Mouse (Mus musculus): ENCODE measurements around the gene Gm20422. TPM values are rescaled to one million over a fixed set of nuclear protein-coding genes. Genes with fewer than 3 reads are reported as not detected.

The Gm20422 gene
- polyA plus RNA-seq, 1 experiment = 0.80 TPM

DNA sequence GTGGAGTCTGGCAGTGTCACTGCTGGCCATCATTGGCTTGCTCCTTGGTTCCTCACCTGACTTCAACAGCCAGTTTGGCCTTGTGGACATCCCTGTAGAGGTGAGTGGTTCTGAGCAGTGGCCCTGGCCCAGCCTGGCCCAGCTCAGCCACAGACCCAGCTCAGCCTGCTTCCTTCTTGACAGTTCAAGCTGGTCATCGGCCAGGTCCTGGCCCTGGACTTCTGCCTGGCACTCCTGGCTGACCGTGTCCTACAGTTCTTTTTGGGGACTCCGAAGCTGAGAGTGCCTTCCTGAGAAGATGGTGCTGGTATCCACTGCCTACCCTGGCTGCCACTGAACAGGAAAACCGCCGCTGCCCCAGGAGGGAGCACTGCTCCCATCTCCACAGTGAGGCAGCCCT, 32.5 kb upstream of the Gm20422 start:
- WGBS = 95% methylated on average over 5 of the region's 5 CpGs
- no peak overlapping the region for H3K4me3 ChIP-seq (replicated peaks; ENCODE audit: extremely low read depth, low read depth, low read length)
- H3K4me1 ChIP-seq (ENCODE audit: control insufficient read depth, insufficient read depth, low read length) = peaks cover 7% of the 10 kb centered on the region
- TF ChIP-seq CTCF (IDR thresholded peaks at IDR 0.05; ENCODE audit: insufficient read depth, low read length) = no peak
- TF ChIP-seq POLR2A (IDR thresholded peaks at IDR 0.05; ENCODE audit: borderline replicate concordance, extremely low read depth, low read depth, low read length) = no peak
- no peak for DNase-seq

DNA sequence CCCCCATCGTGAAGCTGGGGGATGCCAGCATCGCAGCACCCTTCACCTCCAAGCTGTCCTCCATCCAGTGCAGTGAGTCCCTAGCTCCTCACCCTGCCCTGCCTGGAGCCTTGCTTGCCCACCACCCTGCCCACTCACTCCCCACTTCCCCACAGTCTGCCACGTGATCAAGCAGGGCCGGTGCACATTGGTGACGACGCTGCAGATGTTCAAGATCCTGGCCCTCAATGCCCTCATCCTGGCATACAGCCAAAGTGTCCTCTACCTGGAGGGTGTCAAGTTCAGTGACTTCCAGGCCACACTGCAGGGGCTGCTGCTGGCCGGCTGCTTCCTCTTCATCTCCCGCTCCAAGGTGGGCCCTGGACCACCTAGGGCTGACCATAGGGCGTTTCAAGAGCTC, 30.8 kb upstream of the Gm20422 start:
- Histone ChIP-seq H3K4me1 (ENCODE audit: control insufficient read depth, insufficient read depth, low read length) (peaks cover 7% of the 10 kb centered on the region), H3K4me3 (replicated peaks; ENCODE audit: extremely low read depth, low read depth, low read length) (no peak overlapping the region)
- 86% methylated on average over 9 of the region's 9 CpGs for WGBS
- no peak for DNase-seq
- no peak for TF ChIP-seq POLR2A (IDR thresholded peaks at IDR 0.05; ENCODE audit: borderline replicate concordance, extremely low read depth, low read depth, low read length)
- no peak for TF ChIP-seq CTCF (IDR thresholded peaks at IDR 0.05; ENCODE audit: insufficient read depth, low read length)

DNA sequence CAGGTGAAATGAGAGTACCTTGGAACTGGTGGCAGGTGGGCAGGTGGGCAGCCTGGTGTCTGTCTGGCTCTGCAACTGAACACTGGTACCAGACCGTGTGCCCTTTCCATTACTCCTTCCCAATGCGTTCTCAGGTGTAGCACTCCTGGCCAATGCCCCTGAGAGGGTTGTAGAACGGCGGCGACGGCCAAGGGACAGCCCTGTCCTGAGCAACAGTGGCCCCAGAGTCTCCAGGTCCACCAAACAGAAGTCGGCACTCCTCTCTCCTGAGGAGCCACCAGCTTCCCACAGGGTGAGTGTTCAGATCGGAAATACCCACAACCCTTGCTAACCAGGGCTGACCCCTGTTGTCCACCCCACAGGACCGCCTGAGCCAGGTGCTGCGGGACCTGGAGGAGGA, 30.4 kb upstream of the Gm20422 start:
- 96% methylated on average over 10 of the region's 10 CpGs for WGBS
- Histone ChIP-seq H3K4me3 (replicated peaks; ENCODE audit: extremely low read depth, low read depth, low read length) (no peak overlapping the region), H3K4me1 (ENCODE audit: control insufficient read depth, insufficient read depth, low read length) (peaks cover 7% of the 10 kb centered on the region)
- TF ChIP-seq POLR2A (IDR thresholded peaks at IDR 0.05; ENCODE audit: borderline replicate concordance, extremely low read depth, low read depth, low read length) = no peak
- TF ChIP-seq CTCF (IDR thresholded peaks at IDR 0.05; ENCODE audit: insufficient read depth, low read length) = no peak
- no peak for DNase-seq

DNA sequence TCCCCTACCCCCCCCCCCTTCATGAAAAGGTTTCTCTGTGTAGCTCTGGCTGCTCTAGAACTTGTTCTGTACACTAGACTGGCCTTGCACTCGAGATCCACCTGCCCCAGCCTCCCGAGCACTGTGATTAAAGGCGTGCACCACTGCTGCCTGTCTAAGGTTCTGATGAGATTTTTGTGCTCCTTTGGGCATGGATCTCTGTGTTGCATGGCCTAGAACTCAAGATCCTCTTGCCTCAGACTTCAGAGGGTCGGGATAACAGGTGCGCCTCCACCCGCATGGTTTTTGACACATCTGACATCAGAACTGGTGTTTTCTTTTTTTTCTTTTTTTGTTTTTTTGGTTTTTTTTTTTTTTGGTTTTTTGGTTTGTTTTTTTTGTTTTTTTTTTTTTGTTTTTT, 29.9 kb upstream of the Gm20422 start:
- peaks cover 7% of the 10 kb centered on the region for H3K4me1 ChIP-seq (ENCODE audit: control insufficient read depth, insufficient read depth, low read length)
- WGBS = 90% methylated on average over 6 of the region's 6 CpGs
- no peak for TF ChIP-seq POLR2A (IDR thresholded peaks at IDR 0.05; ENCODE audit: borderline replicate concordance, extremely low read depth, low read depth, low read length)
- TF ChIP-seq CTCF (IDR thresholded peaks at IDR 0.05; ENCODE audit: insufficient read depth, low read length) = no peak
- no peak overlapping the region for H3K4me3 ChIP-seq (replicated peaks; ENCODE audit: extremely low read depth, low read depth, low read length)
- no peak for DNase-seq

DNA sequence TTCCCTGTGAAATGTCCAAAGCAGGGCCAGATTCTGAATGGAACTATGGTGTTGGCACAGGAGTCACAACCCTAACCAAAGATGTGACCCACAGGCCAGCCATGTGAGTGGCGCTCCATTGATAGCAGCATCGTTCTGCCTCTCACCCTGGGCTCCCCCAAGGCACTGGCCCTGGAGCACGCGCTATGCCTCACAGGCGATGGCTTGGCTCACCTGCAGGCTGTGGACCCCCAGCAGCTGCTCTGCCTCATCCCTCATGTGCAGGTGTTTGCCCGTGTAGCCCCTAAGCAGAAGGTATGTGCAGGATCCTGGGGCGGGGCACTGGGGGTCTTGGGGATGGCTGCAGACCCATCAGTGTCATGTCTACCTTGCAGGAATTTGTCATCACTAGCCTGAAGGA, 28.7 kb upstream of the Gm20422 start:
- DNase-seq = no peak

DNA sequence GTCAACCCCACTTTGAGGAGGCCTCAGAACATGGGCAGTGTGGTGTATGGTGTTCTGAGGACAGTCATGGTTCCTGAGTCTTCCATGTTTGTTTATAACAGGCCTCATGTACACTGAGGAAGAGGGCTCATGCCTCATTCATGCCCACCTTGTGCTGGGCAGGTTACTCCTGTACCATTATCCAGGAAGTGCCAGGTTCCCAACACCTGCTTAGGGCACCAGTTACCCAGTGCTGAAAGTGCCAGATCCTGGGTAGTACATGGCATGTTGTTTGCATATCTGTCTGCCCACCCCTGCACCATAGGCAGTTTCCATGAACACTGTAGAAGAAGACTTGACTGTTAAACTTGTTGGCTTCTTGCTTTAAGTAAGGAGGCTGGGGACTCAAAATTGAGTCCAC, 27.5 kb upstream of the Gm20422 start:
- TF ChIP-seq POLR2A (IDR thresholded peaks at IDR 0.05; ENCODE audit: borderline replicate concordance, extremely low read depth, low read depth, low read length) = no peak
- no peak for TF ChIP-seq CTCF (IDR thresholded peaks at IDR 0.05; ENCODE audit: insufficient read depth, low read length)
- Histone ChIP-seq H3K4me3 (replicated peaks; ENCODE audit: extremely low read depth, low read depth, low read length) (no peak overlapping the region), H3K4me1 (ENCODE audit: control insufficient read depth, insufficient read depth, low read length) (no peaks in the 10 kb centered on the region)
- DNase-seq = no peak

More for the DNA sequence above, 28.7 kb upstream of the Gm20422 start:
- H3K4me3 ChIP-seq (replicated peaks; ENCODE audit: extremely low read depth, low read depth, low read length) = no peak overlapping the region
- no peak for TF ChIP-seq CTCF (IDR thresholded peaks at IDR 0.05; ENCODE audit: insufficient read depth, low read length)
- 91% methylated on average over 7 of the region's 7 CpGs for WGBS
- 0 out of 2 replicates have a peak, but pooled peaks cover 2% of the 10 kb centered on the region for H3K4me1 ChIP-seq (ENCODE audit: control insufficient read depth, insufficient read depth, low read length)

DNA sequence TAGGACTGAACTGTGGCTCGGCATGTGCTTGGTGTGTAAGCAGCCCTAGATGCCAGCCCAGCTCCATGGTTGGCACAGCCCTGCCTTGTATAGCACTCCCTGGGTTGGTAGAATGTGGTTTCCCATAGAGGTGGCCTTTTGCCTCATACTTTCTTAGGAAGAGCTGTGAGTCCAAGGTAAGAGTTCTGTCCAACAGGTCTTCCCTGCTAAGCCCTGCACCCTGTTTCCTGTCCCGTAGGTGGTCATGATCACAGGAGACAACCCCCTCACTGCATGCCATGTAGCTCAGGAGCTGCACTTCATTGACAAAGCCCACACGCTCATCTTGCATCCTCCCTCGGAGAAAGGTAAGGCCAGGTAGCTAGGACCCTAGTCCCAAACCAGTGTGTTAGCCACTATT, 27.1 kb upstream of the Gm20422 start:
- Histone ChIP-seq H3K4me1 (ENCODE audit: control insufficient read depth, insufficient read depth, low read length) (no peaks in the 10 kb centered on the region), H3K4me3 (replicated peaks; ENCODE audit: extremely low read depth, low read depth, low read length) (no peak overlapping the region)
- 91% methylated on average over 4 of the region's 4 CpGs for WGBS
- no peak for TF ChIP-seq CTCF (IDR thresholded peaks at IDR 0.05; ENCODE audit: insufficient read depth, low read length)
- TF ChIP-seq POLR2A (IDR thresholded peaks at IDR 0.05; ENCODE audit: borderline replicate concordance, extremely low read depth, low read depth, low read length) = no peak
- DNase-seq = no peak

DNA sequence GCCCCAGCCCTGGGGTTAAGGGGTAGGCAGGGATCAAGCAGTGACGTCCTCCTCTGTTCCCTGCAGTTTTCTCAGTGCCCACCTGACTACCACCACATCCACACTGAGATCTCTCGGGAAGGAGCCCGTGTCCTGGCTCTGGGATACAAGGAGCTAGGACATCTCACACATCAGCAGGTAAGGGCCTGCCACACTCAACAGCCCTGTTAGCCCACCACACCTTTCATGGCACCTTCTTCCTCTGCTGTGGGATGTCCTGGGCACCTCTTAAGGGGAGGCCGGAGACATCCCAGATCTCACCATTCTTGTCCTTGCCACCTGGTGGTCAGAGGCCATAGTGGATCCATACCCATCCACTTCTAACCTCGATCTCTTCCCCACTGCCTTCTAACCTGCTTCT, 25.3 kb upstream of the Gm20422 start:
- no peak for DNase-seq
- 89% methylated on average over 5 of the region's 5 CpGs for WGBS
- H3K4me1 ChIP-seq (ENCODE audit: control insufficient read depth, insufficient read depth, low read length) = no peaks in the 10 kb centered on the region
- H3K4me3 ChIP-seq (replicated peaks; ENCODE audit: extremely low read depth, low read depth, low read length) = no peak overlapping the region
- TF ChIP-seq POLR2A (IDR thresholded peaks at IDR 0.05; ENCODE audit: borderline replicate concordance, extremely low read depth, low read depth, low read length) = no peak

DNA sequence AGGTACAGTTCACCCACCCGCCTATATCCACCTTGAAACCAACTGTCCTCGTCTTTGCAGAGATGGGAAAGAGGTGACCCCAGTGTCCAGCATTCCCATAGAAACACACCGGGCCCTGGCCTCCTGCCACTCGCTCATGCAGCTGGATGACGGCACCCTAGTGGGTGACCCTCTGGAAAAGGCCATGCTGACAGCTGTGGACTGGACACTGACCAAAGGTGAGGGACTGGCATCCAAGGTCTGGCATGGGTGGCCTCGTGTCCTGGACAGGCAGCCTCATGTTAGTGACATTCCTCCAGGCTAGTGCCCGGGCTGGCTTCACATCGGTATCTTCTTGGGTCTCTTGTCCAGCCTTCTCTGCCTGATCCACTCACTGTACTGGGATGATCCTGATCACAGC, 24.6 kb upstream of the Gm20422 start:
- Histone ChIP-seq H3K4me1 (ENCODE audit: control insufficient read depth, insufficient read depth, low read length) (no peaks in the 10 kb centered on the region), H3K4me3 (replicated peaks; ENCODE audit: extremely low read depth, low read depth, low read length) (no peak overlapping the region)
- 92% methylated on average over 8 of the region's 8 CpGs for WGBS
- no peak for TF ChIP-seq POLR2A (IDR thresholded peaks at IDR 0.05; ENCODE audit: borderline replicate concordance, extremely low read depth, low read depth, low read length)
- TF ChIP-seq CTCF (IDR thresholded peaks at IDR 0.05; ENCODE audit: insufficient read depth, low read length) = no peak
- no peak for DNase-seq

DNA sequence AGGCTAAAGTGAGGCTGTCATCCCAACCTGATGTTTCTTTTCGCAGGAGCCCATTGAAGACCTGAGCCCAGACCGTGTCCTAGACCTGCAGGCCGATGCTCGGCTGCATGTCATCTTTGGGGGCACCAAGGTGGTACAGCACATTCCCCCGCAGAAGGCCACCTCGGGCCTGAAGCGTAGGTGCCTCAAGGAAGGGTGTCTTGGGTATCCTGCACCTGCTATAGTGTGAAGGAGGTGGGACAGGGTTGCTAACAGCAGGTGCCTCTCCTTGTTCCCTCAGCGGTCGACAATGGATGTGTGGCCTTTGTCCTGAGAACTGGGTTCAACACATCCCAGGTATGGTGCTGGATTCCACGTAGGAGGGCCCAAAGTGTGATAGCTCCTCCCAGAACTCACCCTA, 23.0 kb upstream of the Gm20422 start:
- no peak for TF ChIP-seq CTCF (IDR thresholded peaks at IDR 0.05; ENCODE audit: insufficient read depth, low read length)
- TF ChIP-seq POLR2A (IDR thresholded peaks at IDR 0.05; ENCODE audit: borderline replicate concordance, extremely low read depth, low read depth, low read length) = no peak
- Histone ChIP-seq H3K4me1 (ENCODE audit: control insufficient read depth, insufficient read depth, low read length) (no peaks in the 10 kb centered on the region), H3K4me3 (replicated peaks; ENCODE audit: extremely low read depth, low read depth, low read length) (no peak overlapping the region)
- WGBS = 95% methylated on average over 10 of the region's 10 CpGs
- DNase-seq = peak; percentile 1

Measured in lung, adult 2 months (tissue).